Mouse (Mus musculus) retina, adult 2 months (tissue): ENCODE results near the gene Anxa2.

Source experiments
- DNase-seq: peaks from one replicate; pipeline ENCODE4 v3.0.0-alpha.2; 2012; ENCODE audit warnings: low read depth, low spot score

The Anxa2 gene

DNA sequence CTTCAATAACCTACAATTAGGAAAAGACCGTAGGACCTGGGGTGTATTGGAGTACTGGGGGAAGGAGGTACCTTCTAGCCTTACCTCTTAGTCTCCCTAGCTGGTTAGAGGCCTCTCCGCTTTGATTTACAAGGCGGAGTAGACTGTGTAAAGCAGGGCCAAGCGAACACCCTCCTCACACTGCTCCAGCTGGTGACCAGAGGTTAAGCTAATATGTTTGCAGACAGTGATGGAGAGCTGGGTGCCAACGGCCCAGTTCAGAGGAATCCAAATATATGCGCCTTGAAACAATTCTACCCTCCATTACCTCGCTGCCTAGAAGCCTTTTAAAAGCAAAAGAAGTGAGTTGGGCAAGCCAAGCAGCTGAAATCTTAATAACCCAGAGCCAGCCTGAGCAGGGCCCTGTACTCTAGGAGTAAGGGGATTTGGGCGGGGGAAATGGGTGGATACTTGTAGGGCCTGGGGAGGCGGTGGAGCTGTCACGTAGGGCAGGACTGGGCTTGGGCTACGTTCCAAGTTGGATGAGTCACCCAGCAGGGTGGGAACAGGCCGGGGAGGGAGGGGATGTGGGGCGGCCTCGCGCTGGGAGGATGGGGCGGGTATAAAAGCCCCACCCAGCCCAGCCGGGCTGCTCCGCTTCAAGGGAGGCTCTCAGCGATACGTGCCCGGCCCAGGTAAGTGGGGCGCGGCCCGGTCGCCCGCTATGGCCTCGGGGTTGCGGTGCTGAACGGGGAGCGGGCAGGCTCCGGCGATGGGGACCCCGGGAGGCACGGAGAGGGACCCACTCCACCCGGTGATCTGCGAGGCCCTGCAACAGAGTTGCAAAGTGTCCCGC lies at the start of gene Anxa2:
Gene Anxa2, plus strand, starts transcription at position 555 of the 835 bp plus-strand sequence.
- no peak for DNase-seq

DNA sequence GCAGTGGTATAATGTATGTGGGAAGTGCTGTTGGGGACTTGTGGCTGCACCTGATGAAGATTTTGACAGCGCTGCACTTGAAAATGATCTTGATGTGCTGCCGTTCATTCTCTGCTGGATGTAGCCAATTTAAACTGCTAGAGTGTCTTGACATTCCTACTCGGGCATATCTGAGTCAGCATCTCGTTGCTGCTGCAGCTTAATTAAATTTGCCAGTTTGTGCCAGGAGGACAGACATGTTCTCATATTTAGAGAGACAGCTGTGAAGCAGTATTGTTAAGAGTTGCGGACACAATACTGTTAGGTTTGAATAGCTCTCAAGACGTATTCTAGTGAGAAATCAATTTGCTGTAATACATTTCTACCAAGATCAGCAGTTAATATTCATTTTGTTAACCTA lies 48.7 kb upstream of the Anxa2 start:
- DNase-seq: no peak

DNA sequence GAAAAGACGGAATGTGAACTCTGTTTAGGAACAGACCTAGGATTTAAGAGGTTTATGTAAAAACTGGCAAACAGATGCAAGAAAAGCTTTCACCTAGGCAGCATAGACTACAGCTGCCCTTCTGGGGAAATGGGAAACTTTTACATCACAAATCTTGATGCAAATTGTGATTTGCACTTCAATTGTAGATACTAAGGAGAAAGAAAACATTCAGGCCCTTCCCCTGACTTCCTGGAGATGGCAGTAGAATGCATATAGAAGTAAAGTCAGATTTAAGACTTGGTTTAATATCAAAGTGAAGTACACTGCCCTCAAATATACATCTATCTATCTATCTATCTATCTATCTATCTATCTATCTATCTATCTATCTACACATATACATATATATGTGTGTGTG lies 33.9 kb upstream of the Anxa2 start:
- no peak for DNase-seq

DNA sequence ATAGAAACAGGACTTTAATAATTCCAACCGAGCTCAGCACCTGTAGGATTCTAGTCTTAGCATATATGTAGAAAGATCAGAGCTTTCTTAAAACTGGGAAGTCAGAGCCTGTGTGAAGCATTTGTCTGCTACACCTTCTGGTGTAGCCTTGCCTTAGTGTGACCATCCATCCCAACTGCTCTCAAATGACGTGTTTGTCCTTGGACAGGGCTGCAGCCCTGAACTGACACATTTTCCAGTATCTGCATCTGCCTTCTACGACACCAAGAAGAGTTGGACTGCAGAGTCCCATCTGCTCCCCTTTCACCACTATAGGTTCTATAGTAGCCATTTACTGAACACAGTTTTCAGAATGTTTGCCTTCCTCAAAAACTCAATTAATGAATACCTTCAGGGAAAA lies 22.9 kb upstream of the Anxa2 start:
- no peak for DNase-seq

DNA sequence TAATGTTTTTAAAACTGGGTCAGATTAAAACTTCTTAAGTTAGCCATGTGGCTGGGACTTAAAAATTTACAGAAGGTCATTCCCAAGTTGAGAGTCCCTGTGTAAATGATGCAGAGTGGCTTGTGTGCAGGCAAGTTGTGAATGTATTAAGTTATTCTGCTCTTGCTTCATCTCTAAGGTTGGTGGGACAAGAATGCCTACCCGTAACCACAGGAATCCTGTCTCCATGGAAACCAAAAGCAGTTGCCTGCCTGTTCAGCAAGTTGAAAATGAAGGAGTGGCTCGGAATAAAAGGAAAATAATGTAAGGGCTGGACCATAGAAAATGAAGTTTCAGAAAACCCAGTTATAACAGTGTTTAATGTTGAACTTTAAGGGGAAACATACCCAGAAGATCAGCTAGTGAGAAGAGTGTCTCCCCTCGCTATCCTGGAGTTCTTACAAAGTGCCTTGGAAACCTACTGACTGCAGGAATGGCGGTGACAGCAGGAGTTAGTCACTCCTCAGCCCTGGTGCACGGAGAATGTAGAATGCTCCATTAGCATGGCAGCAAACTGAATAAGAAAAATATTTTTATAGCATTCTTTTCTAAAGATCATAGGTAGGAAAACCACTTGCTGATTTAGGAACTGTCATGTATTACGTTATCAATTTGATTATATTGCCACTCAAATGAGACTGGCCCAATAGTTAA lies 21.4 kb upstream of the Anxa2 start:
- DNase-seq: no peak

DNA sequence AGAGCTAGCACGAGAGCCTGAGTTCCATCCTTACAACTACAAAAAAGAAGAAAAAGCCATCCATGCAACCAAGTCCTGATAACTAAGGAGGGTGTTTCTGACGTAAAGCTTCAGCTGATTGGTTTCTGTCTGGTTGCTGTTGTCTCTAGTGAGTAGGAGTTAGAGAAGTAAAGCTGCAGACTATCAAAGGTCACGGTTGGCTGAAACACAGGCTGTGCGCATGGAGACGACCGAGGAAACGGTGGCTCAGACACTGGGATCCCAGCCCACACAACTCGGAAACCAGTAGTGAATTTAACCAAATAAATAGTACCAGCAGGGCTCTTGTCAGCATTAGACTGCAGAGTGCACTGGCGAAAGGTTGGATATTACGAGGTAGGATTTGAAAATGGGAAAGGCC lies 18.2 kb upstream of the Anxa2 start:
- DNase-seq: no peak

DNA sequence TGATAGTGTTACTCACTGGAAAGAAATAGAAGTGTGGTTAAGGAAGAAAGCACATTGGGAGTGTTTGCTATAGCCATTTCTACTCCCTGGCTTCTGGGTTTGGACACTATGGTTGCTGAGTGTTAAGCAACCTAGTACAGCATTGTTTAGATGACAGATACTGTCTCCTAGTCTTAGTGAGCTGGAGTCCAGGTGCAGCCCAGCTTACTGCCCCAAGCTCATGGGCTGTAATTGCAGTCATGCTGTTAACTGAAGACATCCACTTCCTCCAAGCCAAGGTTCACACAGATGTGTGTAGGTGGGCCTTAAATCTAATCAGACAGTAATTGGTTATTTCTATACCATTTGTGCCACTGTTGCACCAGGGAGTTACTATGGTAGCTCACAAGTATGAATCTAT lies 17.8 kb upstream of the Anxa2 start:
- DNase-seq: no peak

DNA sequence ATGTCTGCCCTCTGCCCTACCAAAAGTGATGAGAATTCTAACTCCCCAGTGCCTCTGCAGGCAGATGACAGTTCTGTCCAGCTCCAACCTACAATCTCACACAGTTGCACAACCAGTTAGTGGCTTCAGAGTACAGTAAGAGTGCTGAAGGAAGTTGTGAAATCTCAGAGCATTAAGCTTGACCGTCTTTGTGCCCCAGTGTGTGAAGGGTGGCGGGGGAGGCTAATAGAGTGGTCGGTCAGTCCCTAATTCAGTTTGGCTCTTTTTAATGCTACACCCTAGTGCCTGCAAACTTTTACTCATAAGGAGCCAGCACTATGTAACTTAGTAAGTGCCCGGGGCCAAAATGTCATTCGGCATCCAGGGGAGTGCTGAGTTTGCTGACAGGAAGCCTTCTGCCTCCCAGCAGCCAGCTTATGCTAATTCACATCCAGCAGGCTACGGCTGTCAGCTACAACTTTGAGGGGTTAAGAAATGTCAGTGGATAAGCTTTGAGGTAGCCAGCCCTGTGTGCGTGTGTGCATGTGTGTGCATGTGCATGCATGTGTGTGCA lies 13.5 kb upstream of the Anxa2 start:
- no peak for DNase-seq

DNA sequence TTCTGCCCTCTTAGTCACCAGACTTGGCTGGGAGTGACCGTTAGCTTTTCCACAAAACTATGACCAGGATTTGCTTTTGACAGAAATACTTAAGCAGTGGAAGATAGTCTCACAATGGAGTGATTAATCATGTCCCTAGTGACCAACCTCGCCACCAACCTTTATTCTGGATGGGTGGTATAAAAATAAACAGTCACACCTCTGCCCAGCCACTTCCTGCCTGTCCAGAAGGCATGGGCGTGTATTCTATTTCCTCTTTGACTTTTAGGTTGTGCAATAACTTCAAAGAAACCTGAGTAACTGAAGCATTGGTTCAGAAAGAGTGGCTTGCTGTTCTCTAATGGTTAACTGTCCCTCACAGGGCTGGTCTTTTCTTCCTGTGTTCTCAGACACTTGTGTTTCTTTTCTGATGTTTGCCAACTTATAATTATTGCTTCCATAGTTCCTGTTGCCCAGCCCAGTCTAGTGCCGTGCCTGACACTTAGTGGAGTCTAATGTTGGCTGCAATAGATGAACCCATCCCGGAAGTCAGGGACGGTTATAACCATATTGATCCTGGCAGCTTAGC lies 10.9 kb upstream of the Anxa2 start:
- DNase-seq: no peak

DNA sequence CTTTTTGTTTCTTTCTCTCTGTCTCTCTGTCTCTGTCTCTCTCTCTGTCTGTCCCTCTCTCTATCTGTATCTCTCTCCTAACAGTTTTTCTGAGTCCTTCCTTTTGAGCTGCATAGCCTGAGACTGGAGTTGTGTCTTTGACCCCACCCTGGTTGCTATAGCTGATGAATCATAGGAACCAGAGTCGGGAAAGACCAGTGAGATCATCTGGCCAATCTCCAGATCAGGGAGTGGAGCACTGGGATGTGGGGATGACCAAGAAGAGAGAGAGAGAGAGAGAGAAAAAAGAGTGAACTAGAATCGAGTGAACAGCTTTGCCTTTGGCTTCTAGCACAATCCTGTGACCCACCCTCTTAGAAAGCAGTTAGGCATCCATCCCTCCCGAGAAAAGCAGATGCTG lies 10.2 kb upstream of the Anxa2 start:
- no peak for DNase-seq

DNA sequence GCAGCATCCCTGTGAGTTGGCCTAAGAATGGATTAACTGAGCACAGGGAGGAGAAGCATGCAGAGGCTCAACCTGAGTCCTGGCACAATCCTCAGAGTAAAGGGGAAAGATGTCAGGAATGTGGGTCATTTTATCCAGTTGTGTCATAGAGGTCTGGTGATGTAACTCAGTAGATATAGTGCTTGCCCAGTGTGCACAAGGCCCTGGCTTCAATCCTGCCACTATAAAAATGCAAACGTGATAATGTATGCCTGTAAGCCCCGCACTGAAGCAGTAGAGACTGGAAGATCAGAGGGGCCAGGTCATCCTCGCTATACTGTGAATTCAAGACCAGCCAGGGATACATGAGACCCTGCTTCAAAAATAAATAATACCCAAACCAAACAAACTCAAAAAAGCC lies 4.6 kb upstream of the Anxa2 start:
- no peak for DNase-seq

DNA sequence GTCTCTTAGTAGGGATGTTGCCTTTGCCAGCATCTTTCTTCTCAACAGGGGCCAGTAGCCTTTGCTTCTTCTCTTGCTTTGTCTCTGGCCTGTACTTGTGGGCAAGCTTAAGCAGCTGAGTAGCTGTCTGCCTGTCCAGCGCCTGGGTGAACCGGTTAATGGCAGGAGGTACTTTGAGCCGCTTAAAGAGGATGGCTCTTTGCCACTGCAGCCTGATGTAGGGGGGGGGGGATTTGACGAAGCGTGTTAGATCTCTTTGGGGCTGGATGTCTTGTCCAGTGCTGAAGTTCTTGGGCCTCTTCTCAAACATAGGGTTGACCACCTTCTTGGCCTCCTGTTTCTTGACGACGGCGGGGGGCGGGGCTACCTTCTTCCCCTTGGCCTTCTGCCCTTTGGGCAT lies 2.8 kb upstream of the Anxa2 start:
- no peak for DNase-seq

DNA sequence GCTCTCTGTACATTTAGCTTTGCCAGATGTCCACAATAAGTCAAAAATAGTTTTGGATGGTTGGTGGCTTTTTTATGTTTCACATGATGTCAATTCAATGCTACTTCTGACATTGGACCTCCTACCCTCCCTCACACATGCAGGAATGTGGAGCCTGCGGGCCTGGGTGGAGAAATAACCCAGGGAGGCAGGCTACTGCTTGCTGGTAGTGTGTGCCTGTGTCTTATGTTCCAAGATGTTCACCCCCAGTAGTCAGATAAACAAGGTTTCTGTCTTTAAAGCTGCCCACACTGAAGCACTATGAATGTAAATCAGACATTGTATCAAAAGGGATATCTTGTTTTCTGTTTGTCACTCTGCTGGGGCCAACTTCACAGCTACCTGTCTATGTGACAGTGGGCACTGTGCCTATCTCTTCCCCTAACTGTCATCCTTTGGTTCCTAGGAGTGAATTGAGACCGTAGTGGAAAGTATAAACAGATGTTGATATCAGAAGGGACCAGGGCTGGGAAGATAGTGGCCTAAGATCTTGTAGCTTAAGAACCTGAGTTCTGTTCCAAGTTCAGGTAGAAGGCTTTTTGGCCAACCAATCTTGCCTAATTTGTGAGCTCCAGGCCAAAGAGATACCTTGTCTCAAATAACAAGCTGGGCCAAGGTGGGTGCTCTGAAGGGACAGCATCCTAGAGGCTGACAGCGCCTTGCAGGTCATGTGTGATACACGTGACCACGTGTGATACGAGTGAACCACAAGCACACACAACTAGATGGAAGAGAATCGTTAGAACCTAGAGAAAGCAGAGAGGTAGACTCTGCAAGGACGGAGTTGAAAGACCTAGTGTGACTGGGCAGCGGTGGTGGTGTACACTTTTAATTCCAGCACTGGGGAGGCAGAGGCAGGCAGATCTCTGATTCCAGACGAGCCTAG lies 1.3 kb upstream of the Anxa2 start:
- no peak for DNase-seq

DNA sequence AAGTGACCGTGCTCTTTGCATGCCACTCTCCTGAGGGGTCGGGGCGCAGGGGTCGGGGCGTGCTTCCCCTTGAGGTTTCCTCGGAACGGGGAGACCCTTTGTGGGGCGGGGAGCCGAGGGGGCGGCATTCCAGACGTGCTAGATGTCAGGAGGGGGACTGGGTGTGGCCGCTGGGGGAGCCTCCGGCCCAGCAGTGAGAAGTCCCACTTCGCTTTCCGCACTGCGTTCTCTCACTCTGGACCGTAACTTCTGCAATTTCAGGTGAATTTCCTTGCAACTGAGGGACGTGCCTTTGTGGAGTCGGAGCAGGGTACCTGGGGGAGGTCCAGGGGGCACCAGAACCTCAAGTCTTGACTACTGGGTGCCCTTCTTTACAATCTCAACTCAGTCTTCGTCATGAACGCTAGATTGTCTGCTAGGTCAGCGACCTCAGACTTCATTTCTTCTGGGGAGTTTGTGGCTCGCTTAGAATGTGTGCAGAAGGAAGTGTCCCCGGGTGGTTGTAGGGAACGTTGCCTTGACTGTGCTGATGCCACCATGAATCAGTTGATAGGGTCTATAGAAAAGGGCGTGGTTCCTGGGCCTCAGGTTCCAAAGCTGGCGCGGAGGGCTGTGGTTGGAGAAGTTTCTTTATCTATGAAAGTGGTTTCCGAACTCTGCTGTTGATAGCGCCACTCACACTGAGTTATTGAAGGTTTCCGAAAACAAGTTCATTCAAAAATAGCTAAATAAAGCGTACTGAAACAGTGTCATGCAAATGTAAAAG lies 664 bp downstream of the Anxa2 start:
- no peak for DNase-seq

DNA sequence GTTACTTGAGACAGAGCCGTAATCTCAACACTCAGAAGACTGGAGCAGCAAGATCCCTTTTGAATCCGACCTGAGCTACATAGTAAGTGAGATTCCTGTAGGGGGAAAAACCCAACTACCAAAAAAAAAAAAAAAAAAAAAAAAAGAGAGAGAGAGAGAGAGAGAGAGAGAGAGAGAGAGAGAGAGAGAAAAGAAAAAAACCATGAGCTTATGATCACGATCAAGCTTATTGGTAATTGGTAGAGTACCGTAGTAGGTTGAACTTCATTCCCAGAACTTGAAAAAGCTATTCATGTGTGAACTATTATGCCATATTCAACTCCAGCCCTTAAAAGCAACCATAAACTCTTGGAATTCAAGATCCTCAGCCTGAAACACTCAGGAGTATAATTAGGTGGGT lies 1.3 kb downstream of the Anxa2 start:
- no peak for DNase-seq

DNA sequence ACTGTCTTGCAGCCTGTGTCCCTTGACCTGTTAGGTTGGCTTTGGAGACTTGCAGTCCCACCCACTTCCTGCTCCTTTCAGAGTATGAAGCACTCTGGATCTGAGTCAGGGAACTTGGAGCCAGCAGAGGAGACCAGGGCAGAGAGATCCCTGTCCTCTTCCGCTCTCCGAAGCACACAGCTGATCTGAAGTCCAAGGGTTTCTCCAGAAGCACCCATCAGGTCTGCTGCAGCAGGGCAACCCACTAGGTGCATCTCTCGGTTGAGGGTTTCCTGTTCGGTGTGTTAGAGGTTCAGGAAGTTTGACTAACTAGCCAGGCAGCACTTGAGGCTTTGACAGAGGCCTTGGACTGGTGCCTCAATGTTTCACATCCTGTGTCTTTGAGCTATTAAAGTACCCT lies 2.0 kb downstream of the Anxa2 start:
- no peak for DNase-seq

DNA sequence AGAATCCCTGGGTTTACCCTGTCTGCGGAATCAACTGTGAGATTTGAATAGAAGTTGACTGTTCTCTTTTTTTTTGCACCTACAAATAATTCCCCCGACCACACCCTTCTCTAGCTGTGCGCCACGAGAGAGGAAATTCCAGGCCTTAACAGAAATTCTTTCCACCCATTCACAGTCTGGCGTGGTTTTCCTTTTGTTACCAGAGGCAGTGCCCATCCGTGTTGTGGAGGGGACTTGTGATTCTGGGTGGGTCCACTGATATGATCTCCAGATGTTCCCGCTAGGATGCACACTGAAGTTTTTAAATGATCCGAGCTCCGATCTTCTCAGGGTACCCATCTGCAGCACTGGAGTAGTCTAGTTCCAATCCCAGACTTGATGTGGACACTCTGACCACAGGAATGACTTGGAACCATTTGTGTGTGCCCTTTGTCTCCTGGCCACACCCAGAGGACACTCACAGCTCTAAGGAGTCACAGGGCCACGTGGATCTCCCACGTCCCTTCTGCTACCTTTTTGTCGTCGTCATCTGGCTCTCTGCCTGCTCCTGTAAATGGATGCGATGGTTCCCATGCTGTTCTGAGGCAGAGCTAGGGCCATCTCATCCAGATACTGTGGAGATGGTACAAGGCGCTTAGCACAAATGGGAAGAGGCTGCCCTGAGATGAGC lies 3.1 kb downstream of the Anxa2 start:
- DNase-seq: no peak

DNA sequence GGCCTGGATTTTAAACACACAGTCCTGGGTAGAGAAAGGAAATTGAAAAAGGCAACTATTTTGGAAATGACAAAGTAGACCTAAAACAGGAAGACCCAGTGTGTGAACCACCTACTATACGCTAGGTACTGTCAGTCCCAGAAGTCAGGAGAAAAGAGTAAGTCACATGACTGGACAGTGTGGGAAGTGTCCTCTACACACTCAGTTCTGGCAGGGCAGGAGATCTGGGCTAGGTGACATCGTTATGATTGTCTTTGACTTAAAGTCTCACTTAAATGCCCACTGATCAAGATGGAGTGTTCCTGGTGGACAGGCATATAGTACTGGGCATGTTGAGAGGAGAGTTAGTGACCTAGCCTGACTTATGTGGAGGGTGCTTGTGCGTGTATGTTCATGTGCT lies 3.7 kb downstream of the Anxa2 start:
- no peak for DNase-seq

DNA sequence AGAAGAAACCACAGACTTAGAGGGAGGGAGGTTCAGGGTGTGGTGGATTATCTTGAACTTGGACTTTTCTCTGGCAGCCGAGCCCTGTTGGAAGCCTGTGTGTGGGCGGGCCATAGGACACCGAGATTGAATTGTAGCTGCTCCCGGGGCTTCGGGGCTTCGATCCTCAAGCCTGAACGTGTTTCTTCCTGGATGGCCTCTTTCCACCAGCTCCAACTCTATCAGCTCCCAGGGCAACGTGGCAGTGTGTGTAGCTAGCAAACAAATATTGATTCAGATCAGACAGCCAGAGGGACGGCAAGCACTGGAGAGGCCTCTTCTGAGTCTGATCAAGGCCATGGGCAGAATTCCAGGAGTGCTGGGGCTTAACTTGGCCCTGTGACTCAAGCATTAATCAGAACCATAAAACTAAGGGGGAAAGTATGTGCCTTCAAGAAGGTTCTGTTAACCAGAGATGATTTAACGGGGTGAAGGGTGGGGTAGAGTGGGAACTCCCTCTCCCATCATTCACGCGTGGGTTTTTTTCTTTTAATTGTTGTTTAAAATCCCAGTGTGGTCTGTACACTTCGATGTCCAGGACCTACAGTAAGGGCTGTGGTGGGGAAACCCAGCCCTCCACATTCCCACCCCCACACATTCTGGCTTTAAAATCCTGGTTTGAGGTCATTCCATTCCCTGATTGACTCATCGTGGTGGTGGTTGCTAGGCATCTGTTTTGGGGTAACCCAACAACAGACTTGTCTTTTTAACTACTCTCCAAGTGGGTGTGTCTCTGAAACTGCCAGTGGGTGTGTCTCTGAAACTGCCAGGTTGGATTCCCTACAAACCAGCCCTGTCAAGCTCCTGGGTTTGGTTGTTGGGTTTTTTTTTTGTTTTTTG lies 4.6 kb downstream of the Anxa2 start:
- DNase-seq: no peak
